Mouse (Mus musculus) splenic B cell, adult 2 months (primary cell): ENCODE measurements at regions not wholly inside any gene's neighbourhood (a gene's known extent, or its start where the extent isn't known, plus 50 kb on each side); places are given as distances from the start of the nearest gene placed in this dataset.

Source experiments
- DNase-seq: peaks from one replicate; pipeline ENCODE4 v3.0.0-alpha.2; 2011; ENCODE audit warnings: low read depth, low spot score
- H3K27me3 ChIP-seq: 2 replicates; pipeline ENCODE4 v1.6.1; 2012; ENCODE audit warnings: mild to moderate bottlenecking, low read length, moderate library complexity, mixed read lengths; ENCODE audit not compliant: control insufficient read depth, poor library complexity, insufficient read depth, severe bottlenecking
- H3K36me3 ChIP-seq: 2 replicates; pipeline ENCODE4 v1.6.1; 2012; ENCODE audit warnings: mild to moderate bottlenecking, low read length, moderate library complexity, mixed read lengths; ENCODE audit not compliant: control insufficient read depth, poor library complexity, insufficient read depth, severe bottlenecking

GRCm38 (mm10) chr10:125795323-125795722 is 170.6 kb upstream of the Lrig3 start:
- Histone ChIP-seq H3K36me3 (no peaks in the 10 kb centered on the region), H3K27me3 (no peaks in the 10 kb centered on the region)
- no peak for DNase-seq

- no peaks in the 10 kb centered on the region for H3K27me3 ChIP-seq
- no peak for DNase-seq
Observed at GRCm38 (mm10) chr10:125798678-125799077, 167.3 kb upstream of the Lrig3 start.

DNA sequence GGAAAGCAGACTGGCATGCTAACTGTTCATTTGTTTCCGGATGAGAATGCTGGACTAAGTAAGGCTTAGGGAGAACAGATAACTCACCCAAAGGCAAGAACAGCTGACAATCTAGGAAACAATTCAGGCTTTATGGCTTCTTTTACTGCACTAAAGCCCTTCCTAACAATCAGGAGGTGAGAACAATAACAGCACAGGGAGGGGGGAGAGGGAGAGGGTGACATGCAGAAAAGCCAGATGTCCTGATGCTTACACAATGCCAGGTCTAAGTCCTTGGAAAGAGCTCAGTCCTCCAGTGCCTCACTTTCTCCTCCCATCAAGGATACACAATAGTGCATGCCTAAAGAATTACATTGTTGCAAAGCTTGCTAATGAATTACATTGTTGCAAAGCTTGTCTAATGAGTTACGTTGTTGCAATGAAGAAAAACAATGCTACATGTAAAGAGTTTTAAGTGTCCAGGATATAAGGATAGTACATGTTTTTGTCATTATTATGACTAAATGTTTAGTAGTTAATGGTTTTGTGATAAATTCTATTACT is 165.3 kb upstream of the Lrig3 start:
- Histone ChIP-seq H3K36me3 (no peaks in the 10 kb centered on the region), H3K27me3 (no peaks in the 10 kb centered on the region)
- no peak for DNase-seq

More at GRCm38 (mm10) chr10:125798678-125799077, 167.3 kb upstream of the Lrig3 start:
- no peaks in the 10 kb centered on the region for H3K36me3 ChIP-seq

GRCm38 (mm10) chr10:125801450-125801849 is 164.5 kb upstream of the Lrig3 start:
- DNase-seq = no peak
- no peaks in the 10 kb centered on the region for H3K36me3 ChIP-seq
- H3K27me3 ChIP-seq = no peaks in the 10 kb centered on the region

DNA sequence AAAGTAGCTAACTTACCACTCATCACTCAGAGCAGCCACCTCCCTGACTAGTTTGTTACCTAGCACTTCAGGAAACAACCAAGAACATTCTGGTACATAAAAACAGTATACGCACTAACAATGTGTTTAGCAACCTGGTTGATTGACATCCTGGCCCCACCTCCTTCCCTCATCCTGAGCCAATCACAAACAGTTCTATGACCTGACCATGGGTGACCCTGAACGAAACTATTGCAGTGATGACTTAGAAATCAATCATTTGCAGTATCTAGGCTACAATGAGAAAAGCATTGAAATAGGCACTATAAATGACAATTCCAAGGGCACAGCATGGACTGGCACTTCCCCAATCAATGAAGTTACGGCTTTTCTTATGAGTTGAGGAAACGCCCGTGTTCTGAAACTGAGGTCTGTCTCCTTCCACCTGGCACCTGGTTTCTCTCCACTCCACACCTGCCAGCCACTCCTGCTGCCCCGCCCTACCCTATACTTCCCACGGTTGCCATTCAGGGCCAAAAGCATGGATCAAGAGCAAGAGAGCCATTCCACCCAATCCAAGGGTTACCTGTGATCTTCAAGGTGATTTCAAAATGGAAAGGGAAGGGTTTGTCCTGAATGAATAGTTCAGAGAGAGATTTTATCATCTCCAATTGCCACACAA is 162.9 kb upstream of the Lrig3 start:
- no peaks in the 10 kb centered on the region for H3K36me3 ChIP-seq
- no peaks in the 10 kb centered on the region for H3K27me3 ChIP-seq
- DNase-seq = no peak

GRCm38 (mm10) chr10:125809763-125810361 is 156.1 kb upstream of the Lrig3 start:
- DNase-seq = no peak
- Histone ChIP-seq H3K27me3 (no peaks in the 10 kb centered on the region), H3K36me3 (no peaks in the 10 kb centered on the region)

DNA sequence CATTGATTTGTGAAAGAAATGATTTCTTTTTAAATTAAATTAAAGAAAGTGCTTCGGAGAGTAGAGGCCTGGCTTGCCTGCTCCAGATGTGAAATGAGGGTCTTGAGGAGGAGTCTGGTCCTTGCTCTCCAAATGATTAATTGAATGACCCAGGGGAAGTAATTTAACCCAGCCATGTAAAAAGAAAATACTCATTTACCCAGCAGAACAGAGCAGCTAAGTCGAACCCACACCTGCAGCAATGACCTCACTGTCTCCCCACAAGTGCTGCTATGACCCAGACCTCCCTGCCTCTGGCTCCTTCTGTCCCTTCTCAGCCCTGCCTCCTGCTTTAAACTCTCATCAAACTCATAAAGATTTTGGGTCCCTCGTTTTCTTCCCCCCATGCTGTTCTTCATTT is 155.4 kb upstream of the Lrig3 start:
- no peak for DNase-seq
- Histone ChIP-seq H3K36me3 (no peaks in the 10 kb centered on the region), H3K27me3 (no peaks in the 10 kb centered on the region)

DNA sequence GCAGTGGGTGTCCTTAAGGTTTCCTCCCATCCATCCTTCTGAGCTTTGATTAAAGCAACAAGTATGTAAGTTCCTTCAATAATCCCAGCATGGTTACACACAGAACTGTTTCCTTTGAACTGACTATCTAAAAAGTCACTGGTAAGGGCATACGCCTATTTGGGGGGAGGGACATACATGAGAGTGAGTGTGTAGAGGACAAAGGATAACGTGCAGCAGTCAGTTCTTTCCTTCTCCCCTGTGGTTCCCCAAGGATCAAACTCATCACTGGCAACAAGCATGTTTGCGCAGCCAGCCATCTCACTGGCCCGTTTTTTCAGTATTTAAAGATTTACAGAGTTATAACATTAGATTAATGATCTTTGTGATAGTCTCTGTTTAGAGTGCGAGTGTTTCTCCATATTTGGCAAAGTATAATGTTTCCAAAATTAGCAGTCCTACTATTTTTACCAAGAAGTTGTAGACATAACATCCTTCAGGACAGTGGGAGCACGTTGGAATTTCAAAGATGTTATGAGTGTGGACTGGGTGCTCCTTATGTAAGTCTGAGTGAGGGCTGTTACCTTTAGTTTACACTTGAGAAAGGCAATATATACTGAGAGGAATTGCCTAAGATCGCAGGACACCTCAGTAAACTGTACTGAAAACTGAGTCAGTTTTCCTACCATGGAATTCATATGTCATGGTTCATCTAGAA is 151.6 kb upstream of the Lrig3 start:
- no peaks in the 10 kb centered on the region for H3K36me3 ChIP-seq
- no peak for DNase-seq

GRCm38 (mm10) chr10:125832134-125832533 is 133.8 kb upstream of the Lrig3 start:
- no peaks in the 10 kb centered on the region for H3K27me3 ChIP-seq
- H3K36me3 ChIP-seq = no peaks in the 10 kb centered on the region
- DNase-seq = no peak

More for the DNA sequence above, 151.6 kb upstream of the Lrig3 start:
- no peaks in the 10 kb centered on the region for H3K27me3 ChIP-seq

GRCm38 (mm10) chr10:125832764-125833163 is 133.2 kb upstream of the Lrig3 start:
- Histone ChIP-seq H3K27me3 (no peaks in the 10 kb centered on the region), H3K36me3 (no peaks in the 10 kb centered on the region)
- DNase-seq = no peak

- no peaks in the 10 kb centered on the region for H3K27me3 ChIP-seq
- H3K36me3 ChIP-seq = no peaks in the 10 kb centered on the region
- no peak for DNase-seq
Observed at GRCm38 (mm10) chr10:125833989-125834388, 132.0 kb upstream of the Lrig3 start.

DNA sequence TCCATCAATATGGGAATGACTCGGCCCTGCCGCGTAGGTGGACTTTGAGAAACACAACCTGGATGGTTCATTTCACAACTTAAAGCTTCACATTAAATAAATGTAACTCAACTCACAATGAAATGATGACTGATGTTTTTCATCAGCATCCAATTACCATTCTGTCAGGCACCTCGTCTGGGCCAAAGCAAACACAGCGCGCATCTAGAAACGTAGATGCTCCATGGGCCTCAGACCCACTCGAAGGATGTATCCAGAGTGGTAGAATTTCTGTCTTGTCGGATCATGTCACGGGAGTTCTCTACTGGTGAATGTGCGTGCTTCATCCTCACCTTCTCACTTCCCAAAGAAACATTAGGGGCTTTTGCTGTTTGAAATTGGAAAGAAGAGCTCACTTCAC is 127.0 kb upstream of the Lrig3 start:
- H3K27me3 ChIP-seq = no peaks in the 10 kb centered on the region
- no peak for DNase-seq
- no peaks in the 10 kb centered on the region for H3K36me3 ChIP-seq

GRCm38 (mm10) chr10:125839621-125840141 is 126.3 kb upstream of the Lrig3 start:
- no peak for DNase-seq
- Histone ChIP-seq H3K36me3 (no peaks in the 10 kb centered on the region), H3K27me3 (no peaks in the 10 kb centered on the region)

GRCm38 (mm10) chr10:125840388-125840787 is 125.6 kb upstream of the Lrig3 start:
- Histone ChIP-seq H3K36me3 (no peaks in the 10 kb centered on the region), H3K27me3 (no peaks in the 10 kb centered on the region)
- DNase-seq = no peak

GRCm38 (mm10) chr10:125844336-125844865 is 121.6 kb upstream of the Lrig3 start:
- no peaks in the 10 kb centered on the region for H3K36me3 ChIP-seq
- H3K27me3 ChIP-seq = no peaks in the 10 kb centered on the region
- DNase-seq = no peak
